Mouse (Mus musculus): ENCODE measurements around the gene Slc4a7.

DNA sequence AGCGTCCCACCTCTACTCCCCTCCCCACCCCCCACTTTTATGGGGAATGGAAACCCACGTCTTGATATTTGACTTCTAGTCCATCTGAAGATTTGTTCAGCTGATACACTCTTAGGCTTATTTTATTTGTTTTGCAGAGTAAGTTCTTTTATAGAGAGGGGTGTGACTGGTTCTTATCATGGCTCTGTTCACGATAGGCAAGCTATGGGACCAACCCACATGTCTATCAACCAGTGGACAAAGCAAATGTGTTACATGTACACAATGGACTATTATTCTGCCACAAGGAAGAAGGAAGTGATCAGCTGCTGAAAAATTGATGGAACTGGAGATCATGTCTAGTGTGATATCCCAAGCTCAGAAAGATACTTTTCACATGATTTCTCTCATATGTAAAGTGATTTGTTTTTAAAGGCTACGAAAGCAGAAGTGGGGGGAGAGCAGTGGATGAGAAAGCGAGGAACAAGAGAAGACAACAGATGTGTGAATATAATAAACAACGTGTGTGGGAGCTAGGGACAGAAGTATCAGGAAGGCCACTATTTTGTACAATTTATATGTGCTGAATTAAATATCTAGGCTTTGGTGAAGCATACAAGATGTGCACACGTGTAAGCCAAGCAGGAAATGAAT lies 14.7 kb upstream of the Slc4a7 start:
- TF ChIP-seq CTCF (IDR thresholded peaks at IDR 0.05; ENCODE audit: insufficient read depth, low read depth, low read length) (no peak), POLR2A (IDR thresholded peaks at IDR 0.05; ENCODE audit: insufficient read depth, low read depth, low read length) (no peak)

Measured in olfactory bulb, adult 2 months (tissue).